Mouse (Mus musculus): ENCODE measurements around the gene Gm3646. TPM values are rescaled to one million over a fixed set of nuclear protein-coding genes. Genes with fewer than 3 reads are reported as not detected.

Gm3646 gene
- polyA plus RNA-seq (2012; rRNA removed) (not detected in 2 replicates), polyA plus RNA-seq (2014; fragmentation: Nextera tagmentation; extraction: Ambion mirVana) (not detected in 2 replicates)

DNA sequence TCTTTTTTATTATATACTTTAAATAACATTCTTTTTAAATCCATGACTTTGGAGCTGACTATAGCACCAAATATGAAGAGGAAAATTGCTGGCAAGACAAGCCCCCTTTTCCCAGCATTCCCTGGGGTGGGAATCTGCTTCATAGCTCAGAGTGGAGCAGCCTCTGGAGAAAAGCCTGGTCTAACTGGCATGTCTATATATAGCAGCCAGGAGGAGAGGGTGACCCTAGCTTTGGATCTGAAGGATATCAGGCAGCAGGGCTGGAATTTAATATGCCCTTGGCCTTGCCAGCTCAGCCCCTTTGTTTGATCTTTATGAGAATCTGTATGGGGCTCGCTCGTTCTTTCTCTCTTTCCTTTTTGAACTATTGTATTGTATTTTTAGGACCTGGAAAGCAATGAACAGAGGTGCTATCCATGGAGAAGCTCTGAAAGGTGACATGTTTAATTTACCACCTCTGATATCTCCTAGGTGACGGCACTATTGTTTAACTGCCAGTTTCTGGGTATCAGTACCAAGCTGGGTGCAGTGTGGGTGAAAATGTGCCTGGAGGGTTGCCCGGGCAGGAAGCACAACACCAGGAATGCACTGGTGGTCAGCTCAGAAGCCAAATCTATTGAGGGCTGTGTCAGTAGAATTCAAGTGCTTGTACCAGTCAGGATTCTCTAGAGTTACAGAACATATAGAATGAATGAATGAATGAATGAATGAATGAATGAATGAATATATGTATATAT is at the start of gene Gm3646:
Gm3646 (minus strand) TSS at position 90 of the 737 bp plus-strand sequence.
- Histone ChIP-seq H3K36me3 (replicated peaks; ENCODE audit: control insufficient read depth, insufficient read depth, low read depth) (no peaks in the 10 kb centered on the region), H3K27me3 (ENCODE audit: control insufficient read depth, insufficient read depth, low read length) (no peaks in the 10 kb centered on the region), H3K4me2 (ENCODE audit: low read depth) (no peak within 1 kb of the TSS), H3K9ac (replicated peaks) (no peak within 1 kb of the TSS), H3K9me3 (ENCODE audit: control insufficient read depth, low read length) (no peaks in the 10 kb centered on the region), H3K4me3 (ENCODE audit: insufficient read depth in 1 of 2, low read depth in 2 of 2, low read length in 2 of 2) (no peak within 1 kb of the TSS), H3K27ac (no peak within 1 kb of the TSS), H3K4me1 (replicated peaks; ENCODE audit: control insufficient read depth in 2 of 2, insufficient read depth in 2 of 2, low read length in 1 of 2) (no peaks in the 10 kb centered on the region)
- ATAC-seq (ENCODE audit: insufficient read depth), result no peak
- no peak for DNase-seq (ENCODE audit: low read depth in 3 of 3, low spot score in 3 of 3)
- 59% methylated on average over 4 of the region's 4 CpGs for WGBS (ENCODE audit: insufficient replicate concordance)
- no peak for TF ChIP-seq CTCF (IDR thresholded peaks at IDR 0.05; ENCODE audit: low read depth)
- TF ChIP-seq EP300 (IDR thresholded peaks at IDR 0.05; ENCODE audit: low read depth), result no peak

DNA sequence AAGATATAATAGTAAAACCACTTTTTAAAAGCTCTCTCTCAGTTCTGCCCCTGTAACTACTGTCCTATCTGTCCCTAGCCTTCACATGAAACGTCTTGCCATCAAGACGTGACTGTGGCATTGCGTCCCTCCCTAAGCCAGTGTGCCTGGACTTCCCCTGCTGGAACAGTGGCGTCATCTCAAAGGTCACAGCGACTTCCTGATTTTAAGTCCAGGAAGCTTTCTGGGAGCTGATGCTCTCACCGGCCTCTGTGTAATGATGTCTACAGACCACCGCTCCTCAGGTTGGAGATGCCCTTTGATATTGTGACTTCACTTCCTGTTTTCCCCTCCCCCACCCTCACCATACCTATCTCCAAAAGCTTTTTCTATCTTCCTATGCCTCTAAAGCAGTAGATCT is 41.9 kb upstream of the Gm3646 start:
- Histone ChIP-seq H3K9me3 (ENCODE audit: control insufficient read depth, low read length) (no peaks in the 10 kb centered on the region), H3K4me1 (replicated peaks; ENCODE audit: control insufficient read depth in 2 of 2, insufficient read depth in 2 of 2, low read length in 1 of 2) (peaks cover 0 to 13% of the 10 kb centered on the region in 2 experiments; a peak in 3 of 4 replicates), H3K4me3 (ENCODE audit: insufficient read depth in 1 of 2, low read depth in 2 of 2, low read length in 2 of 2) (no peak overlapping the region), H3K27ac (no peak overlapping the region), H3K27me3 (ENCODE audit: control insufficient read depth, insufficient read depth, low read length) (no peaks in the 10 kb centered on the region), H3K4me2 (ENCODE audit: low read depth) (no peak overlapping the region), H3K9ac (replicated peaks) (no peak overlapping the region), H3K36me3 (replicated peaks; ENCODE audit: control insufficient read depth, insufficient read depth, low read depth) (no peaks in the 10 kb centered on the region)
- ATAC-seq (ENCODE audit: insufficient read depth) (no peak), DNase-seq (ENCODE audit: low read depth in 3 of 3, low spot score in 3 of 3) (no peak)
- WGBS (ENCODE audit: insufficient replicate concordance), result 19% methylated on average over 7 of the region's 7 CpGs
- TF ChIP-seq CTCF (IDR thresholded peaks at IDR 0.05; ENCODE audit: low read depth) (no peak), EP300 (IDR thresholded peaks at IDR 0.05; ENCODE audit: low read depth) (no peak)

DNA sequence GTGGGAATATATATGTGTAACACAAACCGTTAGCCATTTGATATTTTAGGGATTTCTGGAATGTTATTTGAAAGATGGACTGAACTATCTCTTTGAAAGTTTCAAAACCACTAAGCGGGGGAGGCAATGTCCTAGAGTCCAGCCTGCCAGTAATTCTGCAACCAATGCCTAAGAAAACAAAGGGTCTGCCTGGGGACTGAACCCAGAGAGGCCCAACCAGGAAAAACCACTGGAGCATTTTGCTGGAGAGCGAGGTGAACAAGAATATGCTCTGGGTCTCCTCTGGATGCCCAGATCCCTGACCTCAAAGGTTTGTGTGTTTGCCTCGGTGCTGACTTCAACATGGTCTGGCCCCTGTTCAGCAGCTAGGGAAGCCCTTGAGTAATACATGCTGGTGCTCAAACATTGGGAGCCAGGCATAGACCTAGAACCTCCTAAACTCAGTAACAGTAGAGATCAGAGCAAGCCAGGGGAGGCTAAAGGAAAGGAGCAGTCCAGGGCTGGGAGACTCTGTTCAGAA is 41.0 kb upstream of the Gm3646 start:
- no peak for DNase-seq (ENCODE audit: low read depth in 3 of 3, low spot score in 3 of 3)

DNA sequence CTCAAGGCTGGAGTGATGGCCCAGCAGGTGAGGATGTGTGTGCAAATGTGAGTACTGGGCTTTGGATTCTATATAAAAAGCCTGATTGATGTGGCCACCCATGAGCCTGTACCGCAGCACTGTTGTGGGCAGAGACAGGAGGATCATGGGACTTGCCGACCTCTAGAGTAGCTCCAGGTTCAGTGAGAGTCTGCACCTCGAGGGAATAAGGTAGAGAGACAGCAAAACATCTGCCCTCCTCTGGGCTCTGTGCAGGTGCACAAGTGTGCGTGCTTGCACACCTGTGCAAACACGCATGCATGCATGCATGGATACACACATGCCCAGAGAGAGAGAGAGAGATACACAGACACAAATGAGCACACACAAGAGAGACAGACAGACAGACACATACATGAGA is 38.2 kb upstream of the Gm3646 start:
- TF ChIP-seq EP300 (IDR thresholded peaks at IDR 0.05; ENCODE audit: low read depth), result no peak
- no peak for TF ChIP-seq CTCF (IDR thresholded peaks at IDR 0.05; ENCODE audit: low read depth)
- H3K9ac ChIP-seq (replicated peaks), result no peak overlapping the region
- no peak overlapping the region for H3K4me3 ChIP-seq (ENCODE audit: insufficient read depth in 1 of 2, low read depth in 2 of 2, low read length in 2 of 2)
- H3K27ac ChIP-seq, result no peak overlapping the region
- no peaks in the 10 kb centered on the region for H3K9me3 ChIP-seq (ENCODE audit: control insufficient read depth, low read length)
- WGBS (ENCODE audit: insufficient replicate concordance), result 57% methylated on average over 5 of the region's 5 CpGs
- H3K4me1 ChIP-seq (replicated peaks; ENCODE audit: control insufficient read depth in 2 of 2, insufficient read depth in 2 of 2, low read length in 1 of 2), result peaks cover 2 to 25% of the 10 kb centered on the region in 2 experiments; a peak in 3 of 4 replicates
- no peak overlapping the region for H3K4me2 ChIP-seq (ENCODE audit: low read depth)
- ATAC-seq (ENCODE audit: insufficient read depth) (no peak), DNase-seq (ENCODE audit: low read depth in 3 of 3, low spot score in 3 of 3) (no peak)
- H3K27me3 ChIP-seq (ENCODE audit: control insufficient read depth, insufficient read depth, low read length), result no peaks in the 10 kb centered on the region
- no peaks in the 10 kb centered on the region for H3K36me3 ChIP-seq (replicated peaks; ENCODE audit: control insufficient read depth, insufficient read depth, low read depth)

More for the DNA sequence above, 41.0 kb upstream of the Gm3646 start:
- Histone ChIP-seq H3K9ac (replicated peaks) (no peak overlapping the region), H3K4me3 (ENCODE audit: insufficient read depth in 1 of 2, low read depth in 2 of 2, low read length in 2 of 2) (no peak overlapping the region), H3K27ac (no peak overlapping the region), H3K4me2 (ENCODE audit: low read depth) (no peak overlapping the region), H3K4me1 (replicated peaks; ENCODE audit: control insufficient read depth in 2 of 2, insufficient read depth in 2 of 2, low read length in 1 of 2) (peaks cover 2 to 16% of the 10 kb centered on the region in 2 experiments; a peak in 3 of 4 replicates), H3K27me3 (ENCODE audit: control insufficient read depth, insufficient read depth, low read length) (no peaks in the 10 kb centered on the region), H3K36me3 (replicated peaks; ENCODE audit: control insufficient read depth, insufficient read depth, low read depth) (no peaks in the 10 kb centered on the region), H3K9me3 (ENCODE audit: control insufficient read depth, low read length) (no peaks in the 10 kb centered on the region)
- ATAC-seq (ENCODE audit: insufficient read depth), result no peak
- no peak for TF ChIP-seq CTCF (IDR thresholded peaks at IDR 0.05; ENCODE audit: low read depth)
- no peak for TF ChIP-seq EP300 (IDR thresholded peaks at IDR 0.05; ENCODE audit: low read depth)
- WGBS (ENCODE audit: insufficient replicate concordance), result 55% methylated on average over 4 of the region's 4 CpGs

DNA sequence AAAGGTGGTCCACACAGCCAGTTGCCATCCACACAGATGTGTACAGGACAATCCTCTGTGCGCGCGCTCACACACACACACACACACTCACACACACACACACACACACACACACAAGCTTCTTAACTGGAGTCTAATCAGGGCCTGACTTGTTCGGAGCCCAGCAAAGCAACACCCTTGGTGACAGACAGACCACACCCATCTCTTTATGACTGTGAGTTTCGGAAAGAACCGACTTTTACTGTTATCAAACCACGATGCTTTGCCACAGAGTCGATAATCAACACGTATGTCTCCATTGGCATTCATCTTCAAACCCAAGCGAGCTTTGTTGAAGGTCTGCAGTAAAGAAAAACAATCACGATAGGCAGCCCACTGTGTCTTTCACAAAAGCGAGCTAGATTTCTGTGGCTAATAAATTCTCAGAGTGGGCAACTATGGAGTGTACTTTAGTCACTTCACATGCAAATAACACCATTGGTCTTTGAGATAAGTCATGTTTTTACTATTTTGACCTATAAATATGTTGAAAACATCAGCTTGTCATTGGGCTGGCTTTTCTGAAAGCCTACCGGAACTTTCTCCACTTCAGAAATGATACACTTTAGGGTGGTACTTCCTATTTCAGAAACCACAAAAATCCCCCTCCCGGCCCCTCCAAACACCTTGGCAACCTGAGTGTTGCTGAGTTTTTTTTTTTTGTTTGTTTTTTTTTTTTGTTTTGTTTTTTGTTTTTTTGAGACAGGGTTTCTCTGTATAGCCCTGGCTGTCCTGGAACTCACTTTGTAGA is 37.3 kb upstream of the Gm3646 start:
- Histone ChIP-seq H3K9me3 (ENCODE audit: control insufficient read depth, low read length) (no peaks in the 10 kb centered on the region), H3K4me3 (ENCODE audit: insufficient read depth in 1 of 2, low read depth in 2 of 2, low read length in 2 of 2) (no peak overlapping the region), H3K4me1 (replicated peaks; ENCODE audit: control insufficient read depth in 2 of 2, insufficient read depth in 2 of 2, low read length in 1 of 2) (peaks cover 2 to 25% of the 10 kb centered on the region in 2 experiments; a peak in 3 of 4 replicates), H3K36me3 (replicated peaks; ENCODE audit: control insufficient read depth, insufficient read depth, low read depth) (no peaks in the 10 kb centered on the region), H3K9ac (replicated peaks) (no peak overlapping the region), H3K27me3 (ENCODE audit: control insufficient read depth, insufficient read depth, low read length) (no peaks in the 10 kb centered on the region), H3K27ac (no peak overlapping the region), H3K4me2 (ENCODE audit: low read depth) (no peak overlapping the region)
- 17% methylated on average over 14 of the region's 14 CpGs for WGBS (ENCODE audit: insufficient replicate concordance)
- DNase-seq (ENCODE audit: low read depth in 3 of 3, low spot score in 3 of 3) (peak in 1 of 3 experiments; percentile 27), ATAC-seq (ENCODE audit: insufficient read depth) (peak; percentile 69)
- no peak for TF ChIP-seq CTCF (IDR thresholded peaks at IDR 0.05; ENCODE audit: low read depth)
- TF ChIP-seq EP300 (IDR thresholded peaks at IDR 0.05; ENCODE audit: low read depth), result no peak
